Mouse (Mus musculus) heart, adult 2 months (tissue): ENCODE results near the gene Acd.

Experiments
- EP300 ChIP-seq: fragments of 200-500 bp; IDR thresholded peaks from 2 replicates; pipeline ENCODE4 v1.6.1; 2011; ENCODE audit warnings: low read depth, low read length, control low read depth; ENCODE audit not compliant: insufficient read depth
- POLR2A ChIP-seq: fragments of 200-500 bp; IDR thresholded peaks from 2 replicates; pipeline ENCODE4 v1.6.1; 2011; ENCODE audit warnings: mild to moderate bottlenecking, low read depth, low read length, control low read depth; ENCODE audit not compliant: insufficient read depth

- no peak for TF ChIP-seq POLR2A
- no peak for TF ChIP-seq EP300
Observed at GRCm38 (mm10) chr8:105690978-105691377, 9.9 kb downstream of the Acd start.
